Mouse (Mus musculus): ENCODE data around the gene Tspan31. TPM values are rescaled to one million over a fixed set of nuclear protein-coding genes. Genes with fewer than 3 reads are reported as not detected.

The Tspan31 gene
- total and polyA plus RNA-seq, 2 experiments from 2014 or later = 98.1 to 105 TPM

GRCm38 (mm10) chr10:127061085-127061484, 9.0 kb downstream of the Tspan31 start:
- Histone ChIP-seq H3K9ac (peak overlapping the region; percentile 96), H3K27ac (ENCODE audit: low read depth, low read length) (peak overlapping the region; percentile 96), H3K4me2 (ENCODE audit: low read depth) (peak overlapping the region; percentile 88), H3K4me3 (ENCODE audit: low read depth, low read length) (peak overlapping the region; percentile 88), H3K4me1 (ENCODE audit: insufficient read depth) (peaks cover 20% of the 10 kb centered on the region), H3K36me3 (ENCODE audit: insufficient read depth) (peaks cover 33% of the 10 kb centered on the region), H3K9me3 (ENCODE audit: low read length) (no peaks in the 10 kb centered on the region), H3K27me3 (ENCODE audit: insufficient read depth, low read length) (no peaks in the 10 kb centered on the region)
- DNase-seq (peak; percentile 63), ATAC-seq (no peak)
- 10% methylated on average over 5 of the region's 5 CpGs for WGBS
- no peak for TF ChIP-seq CTCF (IDR thresholded peaks at IDR 0.05; ENCODE audit: low read depth)

- Histone ChIP-seq H3K4me1 (ENCODE audit: insufficient read depth) (peaks cover 20% of the 10 kb centered on the region), H3K27ac (ENCODE audit: low read depth, low read length) (peak within 1 kb of the TSS; percentile 96), H3K4me3 (ENCODE audit: low read depth, low read length) (peak within 1 kb of the TSS; percentile 88), H3K9me3 (ENCODE audit: low read length) (no peaks in the 10 kb centered on the region), H3K9ac (peak within 1 kb of the TSS; percentile 96), H3K27me3 (ENCODE audit: insufficient read depth, low read length) (no peaks in the 10 kb centered on the region), H3K4me2 (ENCODE audit: low read depth) (peak within 1 kb of the TSS; percentile 88), H3K36me3 (ENCODE audit: insufficient read depth) (peaks cover 33% of the 10 kb centered on the region)
- ATAC-seq (peak; percentile 55), DNase-seq (peak; percentile 91)
- 1% methylated on average over 63 of the region's 72 CpGs for WGBS
- TF ChIP-seq CTCF (IDR thresholded peaks at IDR 0.05; ENCODE audit: low read depth) = no peak
These were observed 9.8 kb downstream of the Tspan31 start, which contains the start of gene March9 for GRCm38 (mm10) chr10:127059968-127060916. Gene March9 (minus strand): TSS chr10:127060184.

GRCm38 (mm10) chr10:127059174-127059967, 10.7 kb downstream of the Tspan31 start:
- H3K36me3 ChIP-seq (ENCODE audit: insufficient read depth) = peaks cover 36% of the 10 kb centered on the region
- H3K27me3 ChIP-seq (ENCODE audit: insufficient read depth, low read length) = no peaks in the 10 kb centered on the region
- H3K4me3 ChIP-seq (ENCODE audit: low read depth, low read length) = peak overlapping the region; percentile 88
- peak overlapping the region; percentile 88 for H3K4me2 ChIP-seq (ENCODE audit: low read depth)
- H3K27ac ChIP-seq (ENCODE audit: low read depth, low read length) = peak overlapping the region; percentile 96
- no peak for TF ChIP-seq CTCF (IDR thresholded peaks at IDR 0.05; ENCODE audit: low read depth)
- WGBS = 7% methylated on average over 35 of the region's 92 CpGs
- peak; percentile 56 for DNase-seq
- 0 out of 2 replicates have a peak, but pooled peaks have one; percentile 0 for ATAC-seq
- H3K9me3 ChIP-seq (ENCODE audit: low read length) = no peaks in the 10 kb centered on the region
- H3K9ac ChIP-seq = peak overlapping the region; percentile 96
- H3K4me1 ChIP-seq (ENCODE audit: insufficient read depth) = peaks cover 14% of the 10 kb centered on the region

GRCm38 (mm10) chr10:127058708-127059107, 11.4 kb downstream of the Tspan31 start:
- ATAC-seq = no peak
- peak overlapping the region; percentile 96; the same call in 1 of the 2 replicates for H3K27ac ChIP-seq (ENCODE audit: low read depth, low read length)
- peak overlapping the region; percentile 88 for H3K4me2 ChIP-seq (ENCODE audit: low read depth)
- DNase-seq = no peak
- H3K4me3 ChIP-seq (ENCODE audit: low read depth, low read length) = peak overlapping the region; percentile 88
- H3K36me3 ChIP-seq (ENCODE audit: insufficient read depth) = peaks cover 42% of the 10 kb centered on the region
- no peak for TF ChIP-seq CTCF (IDR thresholded peaks at IDR 0.05; ENCODE audit: low read depth)
- H3K27me3 ChIP-seq (ENCODE audit: insufficient read depth, low read length) = no peaks in the 10 kb centered on the region
- H3K4me1 ChIP-seq (ENCODE audit: insufficient read depth) = peaks cover 14% of the 10 kb centered on the region
- WGBS = 3% methylated on average over 8 of the region's 8 CpGs
- H3K9ac ChIP-seq = peak overlapping the region; percentile 96
- no peaks in the 10 kb centered on the region for H3K9me3 ChIP-seq (ENCODE audit: low read length)

GRCm38 (mm10) chr10:127058161-127058560, 11.9 kb downstream of the Tspan31 start:
- peak; percentile 92 for TF ChIP-seq CTCF (IDR thresholded peaks at IDR 0.05; ENCODE audit: low read depth)
- Histone ChIP-seq H3K9ac (peak overlapping the region; percentile 96; the same call in 1 of the 2 replicates), H3K36me3 (ENCODE audit: insufficient read depth) (peaks cover 43% of the 10 kb centered on the region), H3K4me1 (ENCODE audit: insufficient read depth) (peaks cover 14% of the 10 kb centered on the region), H3K4me3 (ENCODE audit: low read depth, low read length) (peak overlapping the region; percentile 88), H3K27ac (ENCODE audit: low read depth, low read length) (no peak overlapping the region), H3K27me3 (ENCODE audit: insufficient read depth, low read length) (no peaks in the 10 kb centered on the region), H3K4me2 (ENCODE audit: low read depth) (peak overlapping the region; percentile 88), H3K9me3 (ENCODE audit: low read length) (no peaks in the 10 kb centered on the region)
- DNase-seq (peak; percentile 80), ATAC-seq (peak; percentile 26)
- WGBS = 3% methylated on average over 9 of the region's 9 CpGs

GRCm38 (mm10) chr10:127056490-127056889, 13.6 kb downstream of the Tspan31 start:
- Histone ChIP-seq H3K27ac (ENCODE audit: low read depth, low read length) (no peak overlapping the region), H3K27me3 (ENCODE audit: insufficient read depth, low read length) (no peaks in the 10 kb centered on the region), H3K36me3 (ENCODE audit: insufficient read depth) (peaks cover 46% of the 10 kb centered on the region), H3K4me1 (ENCODE audit: insufficient read depth) (0 out of 2 replicates have a peak, but pooled peaks cover 7% of the 10 kb centered on the region), H3K4me3 (ENCODE audit: low read depth, low read length) (no peak overlapping the region), H3K4me2 (ENCODE audit: low read depth) (no peak overlapping the region), H3K9me3 (ENCODE audit: low read length) (no peaks in the 10 kb centered on the region), H3K9ac (no peak overlapping the region)
- ATAC-seq (no peak), DNase-seq (no peak)
- no peak for TF ChIP-seq CTCF (IDR thresholded peaks at IDR 0.05; ENCODE audit: low read depth)
- 90% methylated on average over 20 of the region's 20 CpGs for WGBS

Data from forebrain, postnatal 0 days (tissue).